Mouse (Mus musculus): ENCODE results near the gene Ankrd63.

DNA sequence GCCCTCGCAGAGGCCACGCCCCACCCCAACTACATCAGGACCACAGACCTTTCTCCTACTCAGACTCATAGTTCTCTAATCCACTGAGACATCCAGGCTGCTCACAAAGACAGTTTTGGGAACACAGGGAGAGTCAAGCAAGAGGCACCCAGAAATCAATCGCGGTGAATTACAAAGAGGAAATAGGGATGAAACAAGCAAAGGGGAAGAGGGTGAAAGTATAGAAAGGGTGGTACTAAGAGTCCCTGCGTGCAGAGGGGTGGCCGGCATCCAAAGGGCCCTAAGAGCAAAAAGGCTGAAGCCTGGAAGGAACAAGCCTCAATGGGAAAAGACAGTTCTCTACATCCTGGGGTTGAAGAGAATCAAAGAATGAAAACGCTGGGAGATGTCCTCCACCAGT, 40.9 kb upstream of the Ankrd63 start:
- no peak for TF ChIP-seq GATA1 (IDR thresholded peaks at IDR 0.05; ENCODE audit: borderline replicate concordance, low read length)
- no peak for TF ChIP-seq FLI1 (IDR thresholded peaks at IDR 0.05; ENCODE audit: low read length)
